Mouse (Mus musculus) heart, postnatal 14 days (tissue): Measurements from ENCODE around the gene Eml5. TPM values are rescaled to one million over a fixed set of nuclear protein-coding genes. Genes with fewer than 3 reads are reported as not detected.

Experiments used
- DNase-seq, 2 experiments: peaks; one replicate each; pipeline ENCODE4 v3.0.0; 2021 to 2022
- intact Hi-C: fragments of 180-260 bp; cut with DNase I; formaldehyde crosslinking; loops from one replicate; pipeline ENCODE4 v1.15.1; 2025
- long read RNA-seq, 2 experiments: library from polyadenylated mRNA; stranded (forward); transcript quantifications; one replicate each; pipeline ENCODE4 v2.0.0; 2021
- total RNA-seq, 2 experiments: library from RNA; stranded (reverse); gene quantifications; 2 replicates each; pipeline ENCODE4 v1.2.3; 2021

Gene Eml5
- total RNA-seq: 1 to 10 TPM; 3.4 to 3.7 TPM
- long read RNA-seq, experiment 1, partial matches to known transcripts: 0 of 1 reads
- long read RNA-seq, experiment 1, other reads (novel, unspliced or antisense): 1 of 1 reads
- long read RNA-seq, experiment 2, partial matches to known transcripts: 0 of 1 reads
- long read RNA-seq, experiment 2, other reads (novel, unspliced or antisense): 1 of 1 reads

GRCm38 (mm10) chr12:98900881-98901801 lies at the start of gene Eml5:
Eml5 (minus strand) TSS chr12:98901484.
- DNase-seq: peak; percentile 78 to 79
- intact Hi-C loops: no loop called here

GRCm38 (mm10) chr12:98932856-98933255 lies 31.6 kb upstream of the Eml5 start:
- intact Hi-C loops: no loop called here
- no peak for DNase-seq

GRCm38 (mm10) chr12:98932441-98932840 lies 31.2 kb upstream of the Eml5 start:
- DNase-seq: no peak
- intact Hi-C loops: no loop called here

GRCm38 (mm10) chr12:98931174-98931573 lies 29.9 kb upstream of the Eml5 start:
- intact Hi-C loops: no loop called here
- DNase-seq: no peak

- intact Hi-C loops: no loop called here
- DNase-seq: peak; percentile 85 to 87
Observed at GRCm38 (mm10) chr12:98920194-98920991, 19.1 kb upstream of the Eml5 start, which contains the start of gene Ttc8. Ttc8 (plus strand) TSS chr12:98920574.

GRCm38 (mm10) chr12:98910096-98910495 lies 8.8 kb upstream of the Eml5 start:
- DNase-seq: no peak
- intact Hi-C loops: no loop called here

GRCm38 (mm10) chr12:98905466-98905865 lies 4.2 kb upstream of the Eml5 start:
- intact Hi-C loops: no loop called here
- no peak for DNase-seq

- intact Hi-C loops: no loop called here
- DNase-seq: peak in 1 of 2 experiments; percentile 3
Observed at GRCm38 (mm10) chr12:98900341-98900880, 873 bp downstream of the Eml5 start.

- intact Hi-C loops: no loop called here
- no peak for DNase-seq
Observed at GRCm38 (mm10) chr12:98899676-98900075, 1.6 kb downstream of the Eml5 start.

- intact Hi-C loops: no loop called here
- DNase-seq: no peak
Observed at GRCm38 (mm10) chr12:98896761-98897160, 4.5 kb downstream of the Eml5 start.

GRCm38 (mm10) chr12:98884515-98884914 lies 16.8 kb downstream of the Eml5 start:
- intact Hi-C loops: loop anchor here (2.0 kb wide), 1 partner anchor 210 kb away; no protein-coding TSS in a partner anchor
- no peak for DNase-seq

- intact Hi-C loops: no loop called here
- DNase-seq: peak in 1 of 2 experiments; percentile 2
Observed at GRCm38 (mm10) chr12:98881796-98882195, 19.5 kb downstream of the Eml5 start.

- no peak for DNase-seq
- intact Hi-C loops: no loop called here
Observed at GRCm38 (mm10) chr12:98878693-98879092, 22.6 kb downstream of the Eml5 start.

- intact Hi-C loops: no loop called here
- no peak for DNase-seq
Observed at GRCm38 (mm10) chr12:98875216-98875615, 26.1 kb downstream of the Eml5 start.

GRCm38 (mm10) chr12:98872836-98873235 lies 28.4 kb downstream of the Eml5 start:
- intact Hi-C loops: no loop called here

GRCm38 (mm10) chr12:98863436-98863835 lies 37.8 kb downstream of the Eml5 start:
- DNase-seq: no peak
- intact Hi-C loops: no loop called here

More at GRCm38 (mm10) chr12:98872836-98873235, 28.4 kb downstream of the Eml5 start:
- no peak for DNase-seq

GRCm38 (mm10) chr12:98860316-98860715 lies 41.0 kb downstream of the Eml5 start:
- intact Hi-C loops: no loop called here

GRCm38 (mm10) chr12:98850767-98851166 lies 50.5 kb downstream of the Eml5 start:
- peak; percentile 15 to 46 for DNase-seq
- intact Hi-C loops: no loop called here

More at GRCm38 (mm10) chr12:98860316-98860715, 41.0 kb downstream of the Eml5 start:
- no peak for DNase-seq

GRCm38 (mm10) chr12:98844774-98845173 lies 56.5 kb downstream of the Eml5 start:
- no peak for DNase-seq
- intact Hi-C loops: no loop called here

- no peak for DNase-seq
Observed at GRCm38 (mm10) chr12:98840135-98840534, 61.1 kb downstream of the Eml5 start.

More at GRCm38 (mm10) chr12:98840135-98840534, 61.1 kb downstream of the Eml5 start:
- intact Hi-C loops: no loop called here
